Mouse (Mus musculus) heart, postnatal 0 days (tissue): ENCODE data around the gene Nifk. TPM values are rescaled to one million over a fixed set of nuclear protein-coding genes. Genes with fewer than 3 reads are reported as not detected.

Experiments used
- ATAC-seq: fragments of 200-750 bp; cut with Nextera tagmentation; 2 replicates; pipeline ENCODE4 v1.8.0; 2017; ENCODE audit warnings: low read depth, moderate number of reproducible peaks, moderate library complexity; ENCODE audit not compliant: insufficient read depth
- DNase-seq: peaks from one replicate; pipeline ENCODE4 v3.0.0-alpha.2; 2016; ENCODE audit warnings: low spot score
- H3K27ac ChIP-seq: fragments of 300-500 bp; sonication (generic); 2 replicates; pipeline ENCODE4 v1.5.1; 2014; ENCODE audit warnings: low read depth, mild to moderate bottlenecking
- H3K27me3 ChIP-seq: fragments of 300-500 bp; sonication (generic); 2 replicates; pipeline ENCODE4 v1.6.1; 2014; ENCODE audit warnings: low read length, mixed read lengths; ENCODE audit not compliant: control insufficient read depth, insufficient read depth
- H3K36me3 ChIP-seq: fragments of 300-500 bp; sonication (generic); replicated peaks from 2 replicates; pipeline ENCODE4 v1.6.1; 2014; ENCODE audit warnings: low read length, mixed read lengths; ENCODE audit not compliant: control insufficient read depth, insufficient read depth
- H3K4me1 ChIP-seq: fragments of 300-500 bp; sonication (generic); 2 replicates; pipeline ENCODE4 v1.6.1; 2014; ENCODE audit warnings: antibody characterized with exemption; ENCODE audit not compliant: control insufficient read depth, insufficient read depth
- H3K4me2 ChIP-seq: fragments of 300-500 bp; sonication (generic); 2 replicates; pipeline ENCODE4 v1.6.1; 2014; ENCODE audit warnings: low read depth, mild to moderate bottlenecking, low read length, moderate library complexity
- H3K4me3 ChIP-seq: fragments of 300-500 bp; sonication (generic); 2 replicates; pipeline ENCODE4 v1.5.1; 2014; ENCODE audit warnings: low read depth, low read length
- H3K9ac ChIP-seq: fragments of 300-500 bp; sonication (generic); replicated peaks from 2 replicates; pipeline ENCODE4 v1.6.1; 2014; ENCODE audit warnings: low read depth, low read length, mixed read lengths
- H3K9me3 ChIP-seq: fragments of 300-500 bp; sonication (generic); replicated peaks from 2 replicates; pipeline ENCODE4 v1.6.1; 2016; ENCODE audit warnings: low read length; ENCODE audit not compliant: control insufficient read depth
- CTCF ChIP-seq: IDR thresholded peaks from 2 replicates; pipeline ENCODE4 v1.5.1; 2016; ENCODE audit warnings: antibody characterized with exemption, control low read depth, low read depth
- EP300 ChIP-seq: IDR thresholded peaks from 2 replicates; pipeline ENCODE4 v1.6.1; 2016; ENCODE audit warnings: antibody characterized with exemption, low read depth
- WGBS: fragments of 180-500 bp; shearing (Covaris S2); extraction: QIAGEN DNeasy Blood & Tissue Kit; methylation state at CpG from one replicate; pipeline ENCODE4 v1.1.7; 2014; 5-methylcytosine and 5-hydroxymethylcytosine counted together
- polyA plus RNA-seq: library from polyadenylated mRNA; unstranded; fragments of >200 nt; fragmentation: Nextera tagmentation; extraction: Ambion mirVana; gene quantifications from 2 replicates; pipeline ENCODE4 v1.2.1, GENCODE M21; 2015
- total RNA-seq: library from RNA; depleted of rRNA; stranded (reverse); fragments of >200 nt; gene quantifications from 2 replicates; pipeline ENCODE4 v1.2.3, GENCODE M21; 2014; ENCODE audit warnings: low replicate concordance; rRNA removed

Gene Nifk
- total and polyA plus RNA-seq, 2 experiments from 2014 or later = 15.9 to 32.6 TPM

DNA sequence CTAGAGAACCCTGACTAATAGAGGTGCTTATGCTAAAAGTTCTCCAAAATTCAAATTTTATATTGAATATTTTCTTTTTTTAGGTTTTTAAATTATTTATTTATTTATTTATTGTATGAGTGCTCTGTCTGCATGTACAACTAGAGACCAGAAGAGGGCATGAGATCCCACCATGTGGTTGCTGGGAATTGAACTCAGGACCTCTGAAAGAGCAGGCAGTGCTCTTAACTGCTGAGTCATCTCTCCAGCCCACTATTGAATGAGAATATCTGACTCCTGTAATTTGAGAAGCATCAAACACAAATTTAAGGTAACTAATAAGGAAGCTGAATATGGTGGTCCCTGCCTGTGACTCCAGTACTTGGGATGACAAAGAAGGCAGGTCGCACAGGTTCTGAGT lies 46.3 kb downstream of the Nifk start:
- Histone ChIP-seq H3K27me3 (no peaks in the 10 kb centered on the region), H3K27ac (no peak overlapping the region), H3K9me3 (no peaks in the 10 kb centered on the region), H3K4me1 (0 out of 2 replicates have a peak, but pooled peaks cover 7% of the 10 kb centered on the region), H3K4me2 (no peak overlapping the region), H3K9ac (no peak overlapping the region), H3K4me3 (no peak overlapping the region), H3K36me3 (no peaks in the 10 kb centered on the region)
- TF ChIP-seq EP300 (no peak), CTCF (peak; percentile 25)
- ATAC-seq (no peak), DNase-seq (no peak)
- WGBS = 94% methylated on average over 1 of the region's 1 CpGs

DNA sequence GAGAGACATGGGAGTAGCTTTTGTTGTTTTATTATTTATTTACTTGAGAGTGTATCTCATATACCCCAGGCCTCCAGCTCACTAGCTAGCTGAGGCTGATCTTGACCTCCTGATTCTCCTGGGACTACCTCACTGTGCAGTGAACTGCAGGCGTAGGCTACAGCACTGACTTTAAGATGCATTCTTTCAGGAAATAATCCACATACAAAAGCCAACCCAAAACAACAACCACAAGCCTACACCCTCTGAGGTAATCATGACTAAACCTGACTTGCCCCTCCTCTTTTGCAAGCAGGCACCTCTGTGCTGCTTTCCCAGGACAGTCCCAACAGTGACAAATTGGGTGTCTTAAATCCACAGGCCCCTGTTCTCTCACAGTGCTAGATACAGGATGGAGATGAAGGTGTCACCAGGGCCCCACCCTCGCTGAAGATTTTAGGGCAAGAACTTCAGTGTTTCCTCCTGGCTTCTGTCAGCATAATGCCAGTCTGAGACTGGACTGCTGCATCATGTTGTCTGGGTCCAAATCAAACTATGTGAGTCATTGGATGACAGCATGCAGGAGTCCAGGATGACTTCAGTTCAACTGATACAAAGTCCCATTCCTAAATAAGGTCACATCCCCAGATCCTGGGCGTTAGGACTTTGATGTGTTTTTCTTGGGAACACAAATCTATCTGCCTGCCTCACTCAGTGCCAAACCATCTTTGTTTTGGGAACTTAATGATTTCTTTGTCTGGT lies 47.3 kb downstream of the Nifk start:
- 59% methylated on average over 3 of the region's 3 CpGs for WGBS
- no peak for ATAC-seq
- Histone ChIP-seq H3K4me3 (no peak overlapping the region), H3K4me1 (0 out of 2 replicates have a peak, but pooled peaks cover 7% of the 10 kb centered on the region), H3K27me3 (no peaks in the 10 kb centered on the region), H3K9me3 (no peaks in the 10 kb centered on the region), H3K27ac (no peak overlapping the region), H3K36me3 (no peaks in the 10 kb centered on the region), H3K4me2 (no peak overlapping the region), H3K9ac (no peak overlapping the region)
- DNase-seq = no peak
- TF ChIP-seq EP300 (no peak), CTCF (no peak)

- H3K9ac ChIP-seq = no peak overlapping the region
- H3K27ac ChIP-seq = no peak overlapping the region
- no peaks in the 10 kb centered on the region for H3K27me3 ChIP-seq
- DNase-seq = no peak
- no peaks in the 10 kb centered on the region for H3K36me3 ChIP-seq
- H3K4me1 ChIP-seq = no peaks in the 10 kb centered on the region
- ATAC-seq = no peak
- H3K4me3 ChIP-seq = no peak overlapping the region
- WGBS = 62% methylated on average over 5 of the region's 5 CpGs
- no peak overlapping the region for H3K4me2 ChIP-seq
- no peak for TF ChIP-seq CTCF
- no peak for TF ChIP-seq EP300
- H3K9me3 ChIP-seq = no peaks in the 10 kb centered on the region
These were observed 56.1 kb downstream of the Nifk start for GRCm38 (mm10) chr1:118377784-118378183.

- ATAC-seq (no peak), DNase-seq (no peak)
- Histone ChIP-seq H3K9me3 (no peaks in the 10 kb centered on the region), H3K4me3 (no peak overlapping the region), H3K4me2 (no peak overlapping the region), H3K9ac (no peak overlapping the region), H3K27ac (no peak overlapping the region), H3K27me3 (no peaks in the 10 kb centered on the region), H3K4me1 (no peaks in the 10 kb centered on the region), H3K36me3 (no peaks in the 10 kb centered on the region)
- TF ChIP-seq EP300 (no peak), CTCF (no peak)
- 62% methylated on average over 8 of the region's 8 CpGs for WGBS
These were observed 58.6 kb downstream of the Nifk start for GRCm38 (mm10) chr1:118380105-118380786.

Other genes starting within 250 kb of the Nifk start
- gene Gm29106, start 145.3 kb upstream of the Nifk start, total RNA-seq = not detected in 2 replicates
- gene Gm29106, start 145.3 kb upstream of the Nifk start, polyA plus RNA-seq = 0.05 TPM in 1 of 2 replicates, not detected in the other
- 97.4 and 130 TPM in 2 replicates for gene Tsn, start 10.1 kb upstream of the Nifk start, total RNA-seq
- 170 and 174 TPM in 2 replicates for gene Tsn, start 10.1 kb upstream of the Nifk start, polyA plus RNA-seq
- 297 and 366 TPM in 2 replicates for gene Clasp1, start 67.2 kb downstream of the Nifk start, total RNA-seq
- gene Clasp1, start 67.2 kb downstream of the Nifk start, polyA plus RNA-seq = 75.8 and 106 TPM in 2 replicates